Mouse (Mus musculus): Measurements from ENCODE around the gene Them7.

Gene Them7

GRCm38 (mm10) chr2:105414309-105414708 is 190.2 kb downstream of the Them7 start:
- no peak for DNase-seq (ENCODE audit: low read depth, low spot score)

GRCm38 (mm10) chr2:105416046-105416659 is 192.0 kb downstream of the Them7 start:
- no peak for DNase-seq (ENCODE audit: low read depth, low spot score)

GRCm38 (mm10) chr2:105416660-105417348 is 192.7 kb downstream of the Them7 start:
- no peak for DNase-seq (ENCODE audit: low read depth, low spot score)

- no peak for DNase-seq (ENCODE audit: low read depth, low spot score)
Observed at GRCm38 (mm10) chr2:105417663-105418062, 193.5 kb downstream of the Them7 start.

GRCm38 (mm10) chr2:105418629-105419227 is 194.6 kb downstream of the Them7 start:
- DNase-seq (ENCODE audit: low read depth, low spot score) = no peak

GRCm38 (mm10) chr2:105427447-105427846 is 203.3 kb downstream of the Them7 start:
- DNase-seq (ENCODE audit: low read depth, low spot score) = no peak

- DNase-seq (ENCODE audit: low read depth, low spot score) = peak; percentile 55
Observed at GRCm38 (mm10) chr2:105428029-105428428, 203.9 kb downstream of the Them7 start.

- no peak for DNase-seq (ENCODE audit: low read depth, low spot score)
Observed at GRCm38 (mm10) chr2:105428467-105428866, 204.3 kb downstream of the Them7 start.

All from retina, postnatal 7 days (tissue).